Mouse (Mus musculus) cerebral cortex, adult 2 months (tissue): ENCODE results near the gene Arhgef1.

Experiments used
- WGBS: fragments of 180-500 bp; shearing (Covaris S2); methylation state at CpG from one replicate; pipeline ENCODE4 v1.1.7; 2018; 5-methylcytosine and 5-hydroxymethylcytosine counted together

Arhgef1 gene

DNA sequence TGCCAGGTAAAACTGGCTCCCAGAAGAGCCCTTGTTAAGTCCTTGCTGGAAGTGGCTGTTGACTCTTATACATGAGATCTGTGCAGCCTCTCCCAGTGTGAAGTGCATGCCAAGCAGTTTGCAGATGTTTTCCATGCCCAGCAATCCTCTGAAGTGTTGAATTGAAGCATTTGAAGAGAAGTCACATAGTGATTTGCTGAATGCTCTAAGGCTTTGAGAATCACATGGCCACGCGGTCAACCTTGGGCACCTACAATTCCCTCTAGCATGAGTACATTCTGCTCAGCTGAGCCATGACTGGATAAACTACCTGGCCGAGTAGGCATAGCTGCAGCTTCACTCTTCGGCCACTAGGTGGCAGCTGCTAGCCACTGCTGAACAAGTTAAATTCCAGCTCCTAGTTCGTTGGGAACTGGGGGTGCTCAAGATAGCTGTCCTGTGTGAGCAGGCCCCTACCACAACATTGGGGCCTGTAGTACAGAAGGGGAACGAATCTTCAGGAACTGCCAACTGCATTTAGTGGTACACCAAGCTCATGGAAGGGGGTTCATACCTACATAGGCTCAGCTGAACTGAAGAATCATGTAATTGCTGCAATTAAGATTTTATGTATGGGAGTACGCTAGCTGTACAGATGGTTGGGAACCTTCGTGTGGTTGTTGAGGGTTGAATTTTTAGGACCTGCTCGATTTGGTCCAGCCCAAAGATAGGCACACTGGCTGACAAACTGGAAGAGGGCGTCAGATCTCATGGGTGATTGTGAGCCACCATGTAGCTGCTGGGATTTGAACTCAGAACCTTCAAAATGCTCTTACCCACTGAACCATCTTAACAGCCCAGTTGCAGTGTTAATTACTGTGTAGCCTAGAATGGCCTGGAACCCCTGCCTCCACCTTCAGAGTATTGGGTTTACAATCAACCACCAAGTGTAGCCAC is 12.2 kb upstream of the Arhgef1 start:
- 18% methylated on average over 10 of the region's 10 CpGs for WGBS

GRCm38 (mm10) chr7:24891241-24892124 is 11.2 kb upstream of the Arhgef1 start:
- WGBS, result 76% methylated on average over 3 of the region's 3 CpGs

DNA sequence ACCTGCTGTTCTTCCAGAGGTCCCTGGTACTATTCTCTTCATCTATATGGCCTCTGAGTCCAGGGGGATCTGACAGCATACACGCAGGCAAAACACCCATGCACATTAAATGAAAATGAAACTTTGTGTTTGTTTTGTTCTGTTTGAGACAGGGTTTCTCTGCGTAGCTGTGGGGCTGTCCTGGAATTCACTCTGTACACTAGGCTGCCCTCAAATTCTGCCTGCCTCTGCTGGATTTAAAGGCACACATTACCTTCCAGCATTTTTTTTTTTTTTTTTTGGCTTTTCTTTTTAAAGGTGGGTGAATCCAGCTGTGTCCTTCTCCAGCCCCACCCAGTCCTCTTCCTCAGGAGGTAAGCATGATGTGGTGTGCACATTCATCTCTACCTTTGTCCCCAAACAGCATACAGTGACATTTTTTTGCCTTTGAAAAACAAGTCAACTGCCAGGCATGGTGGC is 10.6 kb upstream of the Arhgef1 start:
- 79% methylated on average over 2 of the region's 2 CpGs for WGBS

GRCm38 (mm10) chr7:24895749-24896148 is 7.0 kb upstream of the Arhgef1 start:
- 93% methylated on average over 2 of the region's 2 CpGs for WGBS

- 87% methylated on average over 8 of the region's 8 CpGs for WGBS
Measured at GRCm38 (mm10) chr7:24896269-24896668, 6.4 kb upstream of the Arhgef1 start.

DNA sequence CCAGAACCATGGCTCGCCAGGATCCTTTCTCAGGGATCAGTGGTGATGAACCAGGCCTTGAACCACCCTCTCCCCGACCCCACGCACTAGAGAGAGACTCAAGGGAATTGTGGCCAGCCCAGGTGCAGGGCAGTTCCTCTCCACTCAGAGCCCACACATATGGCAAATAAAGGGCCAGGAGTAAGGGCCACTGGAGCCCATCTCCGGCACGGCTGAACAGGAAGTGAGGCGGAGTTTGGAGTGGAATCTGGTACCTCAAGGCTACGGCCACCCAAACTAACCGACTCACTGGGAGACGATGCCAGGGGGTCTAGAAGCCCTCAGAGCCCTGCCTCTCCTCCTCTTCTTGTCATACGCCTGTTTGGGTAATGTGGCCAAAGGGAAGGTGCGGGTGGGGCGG is 5.5 kb upstream of the Arhgef1 start, which contains the start of gene Cd79a:
TSS of gene Cd79a (plus strand) at position 158 of the 400 bp plus-strand sequence.
- WGBS, result 86% methylated on average over 12 of the region's 12 CpGs

DNA sequence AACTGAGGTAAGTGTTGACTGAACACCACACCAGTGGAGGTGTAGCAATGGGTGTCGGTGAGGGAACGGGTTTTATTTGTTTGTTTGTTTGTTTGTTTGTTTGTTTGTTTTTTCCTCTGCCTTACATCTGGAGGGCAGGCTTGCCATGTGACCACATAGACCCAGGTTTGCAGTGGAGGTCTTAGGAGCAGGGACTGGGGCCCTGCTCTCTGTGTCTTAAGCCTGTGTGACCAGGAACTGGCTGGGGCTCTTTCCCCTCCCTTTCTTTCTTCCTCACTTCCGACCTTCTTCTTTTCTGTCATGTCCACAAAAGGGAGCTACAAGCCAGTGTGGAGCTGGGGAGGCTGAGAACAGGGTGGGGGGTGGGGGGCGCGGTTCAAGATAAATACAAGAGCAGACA is 4.8 kb upstream of the Arhgef1 start:
- 88% methylated on average over 5 of the region's 5 CpGs for WGBS

GRCm38 (mm10) chr7:24901114-24901513 is 1.6 kb upstream of the Arhgef1 start:
- 79% methylated on average over 6 of the region's 6 CpGs for WGBS

- 61% methylated on average over 1 of the region's 1 CpGs for WGBS
Measured at GRCm38 (mm10) chr7:24901842-24902241, 870 bp upstream of the Arhgef1 start.

- WGBS, result 59% methylated on average over 2 of the region's 2 CpGs
Measured at GRCm38 (mm10) chr7:24902264-24902629, 465 bp upstream of the Arhgef1 start.

DNA sequence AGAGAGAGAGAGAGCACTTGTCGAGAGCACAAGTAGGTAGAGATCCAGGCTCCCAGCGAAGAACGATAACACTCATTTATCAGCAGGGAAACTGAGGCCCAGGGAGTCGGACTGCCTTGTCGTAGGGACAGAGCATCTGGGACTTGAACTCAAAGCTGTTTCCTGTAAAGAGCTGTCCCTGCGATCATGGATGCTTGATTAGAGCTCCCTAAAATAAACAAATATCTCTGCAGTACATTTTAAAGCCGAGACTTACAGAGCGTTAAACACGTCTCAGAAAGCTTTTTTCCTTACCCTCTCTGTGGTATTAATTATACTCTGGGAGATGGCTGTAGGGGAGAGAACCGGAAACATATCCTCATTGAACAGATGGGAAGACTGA is 723 bp downstream of the Arhgef1 start:
- WGBS, result 25% methylated on average over 10 of the region's 10 CpGs

- WGBS, result under 1% methylated on average over 30 of the region's 30 CpGs
Measured at GRCm38 (mm10) chr7:24904070-24904483, 1.4 kb downstream of the Arhgef1 start.

GRCm38 (mm10) chr7:24904936-24905335 is 2.2 kb downstream of the Arhgef1 start:
- 17% methylated on average over 3 of the region's 3 CpGs for WGBS

- whole genome bisulfite sequencing, result 37% methylated on average over 6 of the region's 6 CpGs
Measured at GRCm38 (mm10) chr7:24906551-24906950, 3.8 kb downstream of the Arhgef1 start.

DNA sequence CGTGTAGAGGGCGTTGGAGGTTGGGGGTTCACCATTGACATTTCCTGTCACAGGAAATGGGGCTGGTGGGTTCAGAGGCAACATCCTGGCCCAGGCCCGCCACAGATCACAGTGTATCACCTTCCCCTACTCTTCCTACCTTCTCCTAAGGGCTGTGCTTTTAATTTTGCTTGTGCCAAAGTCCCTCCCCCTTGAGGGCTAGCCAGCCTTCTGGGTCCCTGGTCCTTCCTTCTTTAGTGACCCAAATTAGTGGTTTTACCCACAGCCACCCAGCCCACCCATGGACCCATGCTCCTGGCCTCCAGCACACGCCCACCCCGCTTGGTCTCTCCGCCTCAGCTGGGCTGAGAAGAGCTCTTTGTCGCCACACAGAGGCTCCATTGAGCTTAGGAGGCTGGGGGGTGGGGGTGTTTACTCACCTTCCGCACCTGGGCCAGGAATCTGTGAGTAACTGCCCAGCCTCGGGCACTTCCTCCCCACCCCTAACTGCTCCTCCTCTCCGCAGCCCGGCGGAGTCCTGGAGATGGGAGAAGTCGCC is 4.6 kb downstream of the Arhgef1 start:
- 49% methylated on average over 13 of the region's 13 CpGs for WGBS

DNA sequence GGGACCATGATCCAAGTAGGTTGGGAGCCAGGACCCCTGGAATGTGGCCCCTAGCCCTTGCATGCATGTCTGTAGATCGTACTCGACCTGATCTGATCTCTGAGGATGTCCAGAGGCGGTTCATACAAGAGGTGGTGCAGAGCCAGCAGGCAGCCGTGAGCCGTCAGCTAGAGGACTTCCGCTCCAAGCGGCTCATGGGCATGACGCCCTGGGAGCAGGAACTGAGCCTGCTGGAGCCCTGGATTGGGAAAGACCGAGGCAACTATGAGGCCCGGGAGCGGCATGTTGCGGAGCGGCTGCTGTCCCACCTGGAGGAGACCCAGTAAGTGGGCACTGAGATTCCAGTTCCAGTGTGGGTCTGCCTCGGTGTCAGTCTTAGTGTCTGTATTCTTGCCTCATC is 9.8 kb downstream of the Arhgef1 start:
- WGBS, result 87% methylated on average over 14 of the region's 14 CpGs

GRCm38 (mm10) chr7:24918763-24919323 is 16.1 kb downstream of the Arhgef1 start:
- WGBS, result 94% methylated on average over 20 of the region's 20 CpGs

- WGBS, result 44% methylated on average over 9 of the region's 9 CpGs
Measured at GRCm38 (mm10) chr7:24919728-24920127, 17.0 kb downstream of the Arhgef1 start.

DNA sequence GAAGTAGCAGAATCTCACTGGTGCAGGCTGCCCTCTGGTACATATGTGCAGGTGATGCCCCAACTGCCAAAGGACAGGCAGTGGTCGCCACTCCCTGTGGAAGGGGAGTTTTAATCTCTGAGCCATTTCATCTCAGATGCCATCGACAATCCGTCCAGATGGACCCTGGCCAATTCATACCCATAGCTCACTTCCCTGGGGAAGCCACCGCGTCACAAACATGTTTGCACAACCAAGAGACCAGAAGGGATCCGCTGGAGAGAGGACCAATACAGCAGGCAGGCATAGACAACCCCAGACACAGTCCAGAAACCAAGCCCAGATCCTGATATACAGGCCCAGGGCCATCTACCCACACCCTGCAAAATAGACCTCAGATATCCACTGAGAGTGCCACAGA is 27.8 kb downstream of the Arhgef1 start:
- WGBS, result 51% methylated on average over 6 of the region's 6 CpGs

GRCm38 (mm10) chr7:24931651-24932050 is 28.9 kb downstream of the Arhgef1 start:
- 5% methylated on average over 14 of the region's 15 CpGs for WGBS

DNA sequence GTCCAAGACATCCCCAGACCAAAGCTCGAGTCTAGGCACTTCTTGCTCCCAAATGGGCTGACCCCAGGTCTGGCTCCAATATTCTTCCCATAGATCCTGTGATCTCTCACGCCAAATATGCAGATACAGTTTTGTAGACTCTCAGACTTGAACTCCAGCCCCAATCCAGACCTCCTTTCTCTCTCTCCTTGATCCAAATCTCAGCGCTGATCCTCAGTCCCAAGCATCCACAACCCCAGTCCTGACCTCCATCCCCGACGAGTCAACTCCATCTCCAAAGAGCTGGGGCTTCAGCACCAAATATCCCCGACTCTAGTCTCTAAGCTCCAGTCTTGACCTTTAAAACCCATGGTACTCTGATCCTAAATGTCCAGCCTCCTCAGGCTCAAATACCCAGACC is 40.9 kb downstream of the Arhgef1 start:
- 23% methylated on average over 6 of the region's 6 CpGs for WGBS
